Mouse (Mus musculus) midbrain, embryonic 11.5 days (tissue): ENCODE measurements around the gene Kremen2. TPM values are rescaled to one million over a fixed set of nuclear protein-coding genes. Genes with fewer than 3 reads are reported as not detected.

ENCODE experiments used
- ATAC-seq: fragments of 200-750 bp; cut with Nextera tagmentation; 2 replicates; pipeline ENCODE4 v1.8.0; 2017; ENCODE audit warnings: moderate TSS enrichment, moderate library complexity; ENCODE audit not compliant: low FRiP score
- DNase-seq: peaks from one replicate; pipeline ENCODE4 v3.0.0; 2015; ENCODE audit warnings: low spot score; ENCODE audit errors: missing footprints
- H3K27ac ChIP-seq: fragments of 300-500 bp; sonication (generic); 2 replicates; pipeline ENCODE4 v1.5.1; 2014; ENCODE audit warnings: low read depth, low read length
- H3K27me3 ChIP-seq: fragments of 300-500 bp; sonication (generic); 2 replicates; pipeline ENCODE4 v1.6.1; 2014; ENCODE audit warnings: mild to moderate bottlenecking, low read length, moderate library complexity, mixed read lengths; ENCODE audit not compliant: control insufficient read depth, insufficient read depth
- H3K36me3 ChIP-seq: fragments of 300-500 bp; sonication (generic); 2 replicates; pipeline ENCODE4 v1.6.1; 2014; ENCODE audit warnings: mild to moderate bottlenecking, low read length, moderate library complexity, mixed read lengths; ENCODE audit not compliant: control insufficient read depth, insufficient read depth
- H3K4me1 ChIP-seq: fragments of 300-500 bp; sonication (generic); 2 replicates; pipeline ENCODE4 v1.6.1; 2014; ENCODE audit warnings: low read length; ENCODE audit not compliant: control insufficient read depth, insufficient read depth
- H3K4me2 ChIP-seq: fragments of 300-500 bp; sonication (generic); 2 replicates; pipeline ENCODE4 v1.6.1; 2014; ENCODE audit warnings: mild to moderate bottlenecking, moderate library complexity
- H3K4me3 ChIP-seq: fragments of 300-500 bp; sonication (generic); 2 replicates; pipeline ENCODE4 v1.5.1; 2014; ENCODE audit warnings: low read depth, low read length
- H3K9ac ChIP-seq: fragments of 300-500 bp; sonication (generic); 2 replicates; pipeline ENCODE4 v1.6.1; 2014; ENCODE audit warnings: low read length
- H3K9me3 ChIP-seq: fragments of 300-500 bp; sonication (generic); 2 replicates; pipeline ENCODE4 v1.6.1; 2016; ENCODE audit warnings: low read length; ENCODE audit not compliant: control insufficient read depth
- WGBS: fragments of 180-500 bp; shearing (Covaris S2); extraction: QIAGEN DNeasy Blood & Tissue Kit; methylation state at CpG from one replicate; pipeline ENCODE4 v1.1.7; 2014; 5-methylcytosine and 5-hydroxymethylcytosine counted together
- polyA plus RNA-seq: library from polyadenylated mRNA; unstranded; fragments of >200 nt; fragmentation: Nextera tagmentation; extraction: Ambion mirVana; gene quantifications from 2 replicates; pipeline ENCODE4 v1.2.1, GENCODE M21; 2014

Kremen2 gene
- polyA plus RNA-seq, 1 experiment from 2014 or later, result 0.63 TPM

- Histone ChIP-seq H3K4me3 (peak overlapping the region; percentile 86), H3K27ac (no peak overlapping the region; the same call in 1 of the 2 replicates), H3K4me1 (peaks cover 7% of the 10 kb centered on the region), H3K4me2 (peak overlapping the region; percentile 51), H3K27me3 (no peaks in the 10 kb centered on the region), H3K9ac (peak overlapping the region; percentile 98), H3K36me3 (no peaks in the 10 kb centered on the region; the same call in 1 of the 2 replicates), H3K9me3 (no peaks in the 10 kb centered on the region)
- ATAC-seq (no peak), DNase-seq (peak; percentile 87)
- 17% methylated on average over 2 of the region's 2 CpGs for WGBS
These were observed 24.9 kb upstream of the Kremen2 start for GRCm38 (mm10) chr17:23770493-23770892.

GRCm38 (mm10) chr17:23762976-23763375, 17.3 kb upstream of the Kremen2 start:
- Histone ChIP-seq H3K4me3 (no peak overlapping the region), H3K27me3 (no peaks in the 10 kb centered on the region), H3K9ac (no peak overlapping the region), H3K27ac (no peak overlapping the region), H3K4me2 (no peak overlapping the region), H3K36me3 (peaks cover 33% of the 10 kb centered on the region), H3K9me3 (no peaks in the 10 kb centered on the region), H3K4me1 (no peaks in the 10 kb centered on the region)
- DNase-seq (peak; percentile 44), ATAC-seq (no peak)
- 87% methylated on average over 11 of the region's 11 CpGs for WGBS

- H3K9ac ChIP-seq, result no peak overlapping the region
- no peaks in the 10 kb centered on the region for H3K27me3 ChIP-seq
- no peaks in the 10 kb centered on the region for H3K9me3 ChIP-seq
- H3K4me1 ChIP-seq, result no peaks in the 10 kb centered on the region
- H3K36me3 ChIP-seq, result peaks cover 43% of the 10 kb centered on the region
- no peak overlapping the region for H3K4me2 ChIP-seq
- ATAC-seq, result no peak
- peak; percentile 49 for DNase-seq
- H3K4me3 ChIP-seq, result no peak overlapping the region
- WGBS, result 95% methylated on average over 3 of the region's 3 CpGs
- H3K27ac ChIP-seq, result no peak overlapping the region
These were observed 15.5 kb upstream of the Kremen2 start for GRCm38 (mm10) chr17:23761155-23761554.

- Histone ChIP-seq H3K36me3 (peaks cover 49% of the 10 kb centered on the region), H3K9me3 (no peaks in the 10 kb centered on the region), H3K4me2 (no peak overlapping the region), H3K4me1 (no peaks in the 10 kb centered on the region), H3K4me3 (no peak overlapping the region), H3K27ac (no peak overlapping the region), H3K27me3 (no peaks in the 10 kb centered on the region), H3K9ac (no peak overlapping the region)
- ATAC-seq, result no peak
- WGBS, result 91% methylated on average over 9 of the region's 9 CpGs
- DNase-seq, result peak; percentile 10
These were observed 14.6 kb upstream of the Kremen2 start for GRCm38 (mm10) chr17:23760231-23760630.

- no peaks in the 10 kb centered on the region for H3K9me3 ChIP-seq
- ATAC-seq (no peak), DNase-seq (peak; percentile 64)
- H3K4me3 ChIP-seq, result no peak overlapping the region
- H3K9ac ChIP-seq, result no peak overlapping the region
- 82% methylated on average over 8 of the region's 8 CpGs for WGBS
- H3K4me1 ChIP-seq, result no peaks in the 10 kb centered on the region
- no peaks in the 10 kb centered on the region for H3K27me3 ChIP-seq
- no peak overlapping the region for H3K4me2 ChIP-seq
- H3K27ac ChIP-seq, result no peak overlapping the region
- peaks cover 49% of the 10 kb centered on the region for H3K36me3 ChIP-seq
These were observed 13.2 kb upstream of the Kremen2 start for GRCm38 (mm10) chr17:23758801-23759200.

- WGBS, result 93% methylated on average over 9 of the region's 9 CpGs
- Histone ChIP-seq H3K27ac (no peak overlapping the region), H3K4me3 (no peak overlapping the region), H3K4me2 (no peak overlapping the region), H3K9ac (no peak overlapping the region), H3K36me3 (peaks cover 58% of the 10 kb centered on the region), H3K9me3 (no peaks in the 10 kb centered on the region), H3K4me1 (no peaks in the 10 kb centered on the region), H3K27me3 (no peaks in the 10 kb centered on the region)
- ATAC-seq (no peak), DNase-seq (peak; percentile 21)
These were observed 11.9 kb upstream of the Kremen2 start for GRCm38 (mm10) chr17:23757581-23757980.

GRCm38 (mm10) chr17:23755689-23756088, 10.1 kb upstream of the Kremen2 start:
- Histone ChIP-seq H3K4me3 (no peak overlapping the region), H3K27ac (no peak overlapping the region; the same call in 1 of the 2 replicates), H3K4me2 (no peak overlapping the region), H3K9me3 (no peaks in the 10 kb centered on the region), H3K4me1 (no peaks in the 10 kb centered on the region), H3K27me3 (no peaks in the 10 kb centered on the region), H3K9ac (no peak overlapping the region), H3K36me3 (peaks cover 55% of the 10 kb centered on the region)
- ATAC-seq (0 out of 2 replicates have a peak, but pooled peaks have one; percentile 19), DNase-seq (peak; percentile 73)
- WGBS, result 97% methylated on average over 13 of the region's 13 CpGs

GRCm38 (mm10) chr17:23749400-23750191, 4.0 kb upstream of the Kremen2 start:
- no peak overlapping the region for H3K27ac ChIP-seq
- H3K9me3 ChIP-seq, result no peaks in the 10 kb centered on the region
- no peak overlapping the region for H3K9ac ChIP-seq
- H3K4me3 ChIP-seq, result no peak overlapping the region
- H3K4me2 ChIP-seq, result no peak overlapping the region
- H3K36me3 ChIP-seq, result peaks cover 16% of the 10 kb centered on the region; the same call in 1 of the 2 replicates
- peak; percentile 83 for DNase-seq
- no peak for ATAC-seq
- 80% methylated on average over 11 of the region's 11 CpGs for WGBS
- peaks cover 7% of the 10 kb centered on the region for H3K4me1 ChIP-seq
- H3K27me3 ChIP-seq, result peaks cover 26% of the 10 kb centered on the region

GRCm38 (mm10) chr17:23748631-23749391, 3.2 kb upstream of the Kremen2 start:
- no peak overlapping the region for H3K9ac ChIP-seq
- H3K36me3 ChIP-seq, result peaks cover 16% of the 10 kb centered on the region; the same call in 1 of the 2 replicates
- no peaks in the 10 kb centered on the region for H3K9me3 ChIP-seq
- no peak overlapping the region for H3K4me3 ChIP-seq
- no peak overlapping the region for H3K4me2 ChIP-seq
- peaks cover 33% of the 10 kb centered on the region for H3K27me3 ChIP-seq
- no peak for ATAC-seq
- DNase-seq, result peak; percentile 95
- WGBS, result 42% methylated on average over 10 of the region's 10 CpGs
- H3K4me1 ChIP-seq, result peaks cover 10% of the 10 kb centered on the region
- H3K27ac ChIP-seq, result no peak overlapping the region
